Mouse (Mus musculus) urinary bladder, postnatal 10 days (tissue): ENCODE data around the gene March2.

Source experiments
- DNase-seq: peaks from one replicate; pipeline ENCODE4 v3.0.0; 2022; ENCODE audit warnings: low spot score

Gene March2

GRCm38 (mm10) chr17:33717982-33718381 is 488 bp downstream of the March2 start:
- DNase-seq: no peak

- no peak for DNase-seq
Observed at GRCm38 (mm10) chr17:33717246-33717645, 1.2 kb downstream of the March2 start.

- no peak for DNase-seq
Observed at GRCm38 (mm10) chr17:33714779-33715178, 3.7 kb downstream of the March2 start.

GRCm38 (mm10) chr17:33713271-33713670 is 5.2 kb downstream of the March2 start:
- no peak for DNase-seq

GRCm38 (mm10) chr17:33709834-33710233 is 8.6 kb downstream of the March2 start:
- no peak for DNase-seq

GRCm38 (mm10) chr17:33703091-33703490 is 15.4 kb downstream of the March2 start:
- DNase-seq: no peak

GRCm38 (mm10) chr17:33702178-33702577 is 16.3 kb downstream of the March2 start:
- DNase-seq: no peak

GRCm38 (mm10) chr17:33695471-33695870 is 23.0 kb downstream of the March2 start:
- no peak for DNase-seq

GRCm38 (mm10) chr17:33686760-33687159 is 31.7 kb downstream of the March2 start, which contains the start of gene Hnrnpm:
Gene Hnrnpm (minus strand): TSS chr17:33686860.
- DNase-seq: no peak

- peak; percentile 97 for DNase-seq
Observed at GRCm38 (mm10) chr17:33685249-33685653, 33.2 kb downstream of the March2 start.

GRCm38 (mm10) chr17:33684671-33685231 is 33.7 kb downstream of the March2 start:
- DNase-seq: peak; percentile 25

GRCm38 (mm10) chr17:33681767-33682166 is 36.7 kb downstream of the March2 start:
- DNase-seq: no peak

GRCm38 (mm10) chr17:33678771-33679170 is 39.7 kb downstream of the March2 start:
- no peak for DNase-seq

- DNase-seq: no peak
Observed at GRCm38 (mm10) chr17:33676086-33676485, 42.4 kb downstream of the March2 start.

GRCm38 (mm10) chr17:33675452-33675851 is 43.0 kb downstream of the March2 start:
- no peak for DNase-seq

GRCm38 (mm10) chr17:33673837-33674236 is 44.6 kb downstream of the March2 start:
- no peak for DNase-seq

GRCm38 (mm10) chr17:33669681-33670080 is 48.8 kb downstream of the March2 start:
- DNase-seq: no peak

GRCm38 (mm10) chr17:33666813-33667212 is 51.7 kb downstream of the March2 start:
- no peak for DNase-seq

- DNase-seq: no peak
Observed at GRCm38 (mm10) chr17:33649781-33650475, 68.5 kb downstream of the March2 start.

GRCm38 (mm10) chr17:33645073-33645472 is 73.4 kb downstream of the March2 start:
- no peak for DNase-seq

GRCm38 (mm10) chr17:33644068-33644467 is 74.4 kb downstream of the March2 start:
- DNase-seq: no peak

GRCm38 (mm10) chr17:33639743-33640142 is 78.7 kb downstream of the March2 start:
- DNase-seq: no peak

GRCm38 (mm10) chr17:33637516-33638276 is 80.8 kb downstream of the March2 start, which contains the start of gene Pram1:
Gene Pram1 (plus strand): TSS chr17:33638056.
- no peak for DNase-seq
